In the genomic region with DNA sequence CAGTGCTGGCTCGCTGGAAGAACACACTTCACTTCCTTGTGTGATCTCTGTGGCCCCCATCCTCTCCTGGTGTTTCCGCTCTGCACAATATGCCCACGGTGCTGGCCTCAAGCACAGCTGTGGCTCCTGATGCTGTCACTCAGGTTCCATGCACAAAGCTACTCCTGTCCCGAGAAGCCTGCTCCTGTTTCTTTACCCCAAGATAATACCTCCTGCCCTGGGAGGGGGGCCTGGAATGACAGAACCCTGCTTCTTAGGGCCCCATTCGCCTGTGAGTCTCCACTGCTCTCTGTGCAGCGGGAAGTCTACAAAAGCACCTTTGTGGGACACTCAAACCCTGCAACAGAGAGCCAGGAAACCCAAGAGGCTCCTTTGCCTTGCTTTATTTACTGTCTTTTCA, we compare ENCODE assay signal across 12 mouse cellular contexts.
A peak's percentile ranks its signal among the peaks of the same experiment; 100 is the strongest.
DNase-seq lines count a peak whose midpoint lies in the region; ATAC-seq and TF ChIP-seq lines count a peak whose summit lies in the region.
"Had no signal": no experiment of that assay in that cellular context is flagged by ENCODE, and none has a peak within 500 bp of the region (broad histone marks: within the 10 kb centered on the region; RNA-seq: fewer than 3 reads in every experiment).

No protein-coding gene starts in this region.

- no peaks in the 10 kb centered on the region for H3K36me3 ChIP-seq in embryonic facial prominence, embryonic 14.5 days (ENCODE audit: control insufficient read depth, insufficient read depth, low read length)
- peaks cover 6% of the 10 kb centered on the region; the same call in 1 of the 2 replicates for H3K36me3 ChIP-seq in hindbrain, embryonic 12.5 days
- H3K36me3 ChIP-seq in midbrain, embryonic 14.5 days (ENCODE audit: control insufficient read depth, insufficient read depth, low read length): peaks cover 17% of the 10 kb centered on the region; the same call in 1 of the 2 replicates

- DNase-seq in layer of hippocampus, adult 2 months (ENCODE audit: low spot score in 2 of 2): no peak
- DNase-seq in layer of hippocampus, postnatal 36 days: no peak
- DNase-seq in embryonic facial prominence, embryonic 14.5 days (ENCODE audit: low spot score): no peak
- DNase-seq in midbrain, embryonic 14.5 days: no peak
- no peak for DNase-seq in adrenal gland, postnatal 10 days
- DNase-seq in yolk sac, embryonic 10.5 days (ENCODE audit: low spot score): no peak
- DNase-seq in right cerebral cortex, adult 18-20 months: no peak
- DNase-seq: gastrocnemius, postnatal 25 days; kidney, adult 8-10 months; lung, postnatal 14 days; right cerebral cortex, postnatal 4 days had no signal

- H3K9ac ChIP-seq in embryonic facial prominence, embryonic 14.5 days (ENCODE audit: low read depth, low read length): no peak overlapping the region
- H3K9ac ChIP-seq in hindbrain, embryonic 12.5 days: no peak overlapping the region
- peak overlapping the region; percentile 26; the same call in 1 of the 2 replicates for H3K9ac ChIP-seq in midbrain, embryonic 14.5 days (replicated peaks; ENCODE audit: low read length)

- H3K4me2 ChIP-seq in embryonic facial prominence, embryonic 14.5 days (ENCODE audit: low read depth, low read length): no peak overlapping the region
- H3K4me2 ChIP-seq in hindbrain, embryonic 12.5 days (replicated peaks): no peak overlapping the region
- no peak overlapping the region for H3K4me2 ChIP-seq in midbrain, embryonic 14.5 days (ENCODE audit: low read length)

- peaks cover 71% of the 10 kb centered on the region for H3K4me1 ChIP-seq in embryonic facial prominence, embryonic 14.5 days (ENCODE audit: control insufficient read depth, insufficient read depth, low read length)
- H3K4me1 ChIP-seq in hindbrain, embryonic 12.5 days: peaks cover 51% of the 10 kb centered on the region
- peaks cover 44% of the 10 kb centered on the region for H3K4me1 ChIP-seq in midbrain, embryonic 14.5 days (ENCODE audit: control insufficient read depth, insufficient read depth, low read length)

- no peak for ATAC-seq in embryonic facial prominence, embryonic 14.5 days (ENCODE audit: low read depth)
- no peak for ATAC-seq in hindbrain, embryonic 12.5 days (ENCODE audit: low FRiP score)
- ATAC-seq in midbrain, embryonic 14.5 days (ENCODE audit: low FRiP score, low TSS enrichment): no peak

- H3K9me3 ChIP-seq in embryonic facial prominence, embryonic 14.5 days (ENCODE audit: control insufficient read depth, low read length): no peaks in the 10 kb centered on the region
- no peaks in the 10 kb centered on the region for H3K9me3 ChIP-seq in hindbrain, embryonic 12.5 days (replicated peaks)
- no peaks in the 10 kb centered on the region for H3K9me3 ChIP-seq in midbrain, embryonic 14.5 days (ENCODE audit: control insufficient read depth, low read length)

- 24% methylated on average over 6 of the region's 6 CpGs for WGBS in embryonic facial prominence, embryonic 14.5 days
- 47% methylated on average over 6 of the region's 6 CpGs for whole genome bisulfite sequencing in hindbrain, embryonic 12.5 days
- 53% methylated on average over 6 of the region's 6 CpGs for WGBS in midbrain, embryonic 14.5 days

- H3K4me3 ChIP-seq in layer of hippocampus, adult 2 months: no peak overlapping the region
- H3K4me3 ChIP-seq in embryonic facial prominence, embryonic 14.5 days (ENCODE audit: low read depth, low read length): no peak overlapping the region
- no peak overlapping the region for H3K4me3 ChIP-seq in hindbrain, embryonic 12.5 days
- no peak overlapping the region for H3K4me3 ChIP-seq in midbrain, embryonic 14.5 days (replicated peaks; ENCODE audit: low read depth, low read length)

- no peaks in the 10 kb centered on the region for H3K27me3 ChIP-seq in embryonic facial prominence, embryonic 14.5 days (replicated peaks; ENCODE audit: control insufficient read depth, insufficient read depth, low read length)
- H3K27me3 ChIP-seq in hindbrain, embryonic 12.5 days: no peaks in the 10 kb centered on the region
- no peaks in the 10 kb centered on the region for H3K27me3 ChIP-seq in midbrain, embryonic 14.5 days (ENCODE audit: control insufficient read depth, insufficient read depth, low read length)

- TF ChIP-seq CTCF in layer of hippocampus, adult 2 months (conservative IDR thresholded peaks at IDR 0.05): no peak

- peak overlapping the region; percentile 99 for H3K27ac ChIP-seq in layer of hippocampus, adult 2 months
- peak overlapping the region; percentile 77 for H3K27ac ChIP-seq in embryonic facial prominence, embryonic 14.5 days (replicated peaks; ENCODE audit: low read depth, low read length)
- peak overlapping the region; percentile 80 for H3K27ac ChIP-seq in hindbrain, embryonic 12.5 days
- H3K27ac ChIP-seq in midbrain, embryonic 14.5 days (replicated peaks; ENCODE audit: low read depth, low read length): peak overlapping the region; percentile 63
